Mouse (Mus musculus): ENCODE results near the gene Vrk1.
A peak's percentile ranks its signal among the peaks of the same experiment; 100 is the strongest.

Gene Vrk1

DNA sequence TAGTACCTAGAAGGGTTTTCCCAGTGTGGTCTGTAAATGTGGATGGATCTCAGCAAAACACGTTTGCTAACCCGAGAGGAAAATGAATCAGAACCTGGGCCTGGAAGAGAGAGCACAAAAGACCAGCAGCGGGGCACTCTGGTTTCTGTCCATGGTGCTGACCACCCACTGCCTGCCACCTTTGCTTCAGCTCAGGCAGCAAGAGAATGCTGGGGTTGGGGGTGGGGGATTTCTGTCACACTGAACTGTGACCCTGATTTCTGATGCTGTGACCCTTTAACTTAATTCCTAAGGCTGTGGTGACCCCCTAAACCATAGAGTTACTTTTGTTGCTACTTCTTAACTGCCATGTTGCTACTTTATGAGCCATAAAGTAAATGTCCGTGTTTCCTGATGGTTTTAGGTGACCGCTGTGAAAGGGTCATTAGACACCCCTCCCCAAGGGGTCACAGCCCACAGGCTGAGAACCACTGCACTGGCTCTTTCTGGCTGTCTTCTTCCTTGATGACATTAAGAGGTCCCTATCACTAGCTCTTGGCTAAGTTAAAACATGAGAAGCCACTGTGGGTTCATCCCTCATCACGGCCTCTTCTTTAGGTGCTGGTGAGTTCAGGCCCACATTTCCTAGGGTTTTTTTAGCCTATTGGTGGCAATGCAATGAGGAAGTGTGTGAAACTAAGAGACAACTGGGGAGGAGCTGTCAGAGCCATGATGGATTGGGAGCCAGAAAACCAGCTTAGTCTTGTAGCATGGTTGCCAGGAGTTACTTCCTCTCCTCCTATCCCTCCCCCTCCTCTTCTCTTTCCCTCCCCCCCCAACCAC is 105.3 kb downstream of the Vrk1 start:
- peak; percentile 81 for DNase-seq (ENCODE audit: low read depth, low spot score)

DNA sequence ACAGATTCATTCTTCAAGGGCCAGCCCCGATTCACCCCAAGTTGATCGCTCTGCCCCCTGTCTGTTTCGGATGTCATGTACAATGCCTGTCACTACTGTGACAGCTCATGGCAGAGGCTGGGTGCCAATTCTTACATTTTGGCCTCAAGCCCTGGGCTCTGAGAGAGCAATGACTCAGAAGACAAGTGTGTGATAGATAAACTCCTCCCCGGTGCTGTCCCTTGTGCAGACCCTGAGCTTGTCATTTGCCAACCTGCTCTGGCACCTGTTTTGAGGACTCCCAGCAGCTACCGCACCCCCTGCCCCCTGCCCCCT is 105.8 kb downstream of the Vrk1 start:
- DNase-seq (ENCODE audit: low read depth, low spot score), result no peak

DNA sequence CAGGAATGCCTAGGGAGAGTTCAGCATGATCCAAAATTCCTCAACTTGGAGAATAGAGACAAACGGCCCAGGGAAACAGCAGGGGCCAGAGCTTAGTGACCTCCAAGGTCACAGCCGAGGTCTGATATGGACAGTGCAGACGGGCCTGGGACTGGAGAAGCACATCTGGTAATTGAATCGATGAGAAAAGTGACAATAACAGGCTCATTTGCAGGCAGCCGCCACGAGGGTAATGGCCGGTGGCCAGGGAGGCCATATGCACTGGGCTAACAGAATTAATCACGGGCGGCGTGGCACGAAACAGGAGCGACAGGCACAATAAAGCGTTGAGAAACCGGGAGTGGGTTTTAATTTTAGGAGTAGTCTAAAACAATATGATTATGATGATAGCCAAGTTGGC is 113.2 kb downstream of the Vrk1 start:
- no peak for DNase-seq (ENCODE audit: low read depth, low spot score)

DNA sequence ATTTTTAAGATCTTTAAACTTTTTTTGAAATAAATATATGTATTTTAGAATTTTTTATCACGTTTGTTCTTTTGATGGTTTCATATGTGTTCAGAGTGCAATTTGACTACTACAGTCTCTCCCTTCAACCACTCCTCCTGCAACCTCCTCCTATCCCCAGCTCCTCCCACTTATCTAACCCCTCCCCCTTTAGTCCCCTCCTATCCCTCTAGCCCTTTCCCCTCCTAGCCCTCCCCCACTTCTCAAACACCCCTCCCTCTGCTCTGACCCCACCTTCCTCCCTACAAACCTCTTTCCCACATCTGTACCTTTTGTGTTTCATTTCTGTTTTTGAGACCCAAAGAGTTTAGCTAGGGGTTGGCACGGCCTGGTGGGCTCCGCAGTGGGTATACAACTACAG is 114.6 kb downstream of the Vrk1 start:
- no peak for DNase-seq (ENCODE audit: low read depth, low spot score)

Measured in forelimb bud, embryonic 11.5 days (tissue).